Mouse (Mus musculus): ENCODE results near the gene Cd24a. TPM values are rescaled to one million over a fixed set of nuclear protein-coding genes. Genes with fewer than 3 reads are reported as not detected.

Cd24a gene
- total and polyA plus RNA-seq, 3 experiments: 469 to 2,766 (median 2,120) TPM

- TF ChIP-seq NELFE (IDR thresholded peaks at IDR 0.05; ENCODE audit: low read depth, low read length) (no peak), ZNF384 (IDR thresholded peaks at IDR 0.05; ENCODE audit: low read depth, low read length) (0 out of 2 replicates have a peak, but pooled peaks have one; percentile 45), USF2 (conservative IDR thresholded peaks at IDR 0.05; ENCODE audit: low read depth, low read length) (no peak), USF1 (IDR thresholded peaks at IDR 0.05; ENCODE audit: low read depth, low read length) (no peak), KAT2A (IDR thresholded peaks at IDR 0.05; ENCODE audit: insufficient replicate concordance, low read length) (no peak)
- no peaks in the 10 kb centered on the region for H3K36me3 ChIP-seq (replicated peaks in 1 of 2; ENCODE audit: control insufficient read depth in 1 of 2, insufficient read depth in 1 of 2, low read length in 1 of 2)
- in situ Hi-C loops (cut with MboI; ENCODE audit: low pct_ligation_motif_present, low pct_unique_long_range_greater_than_20kb, low sequenced_read_pairs): no loop called here
- H3K4me3 ChIP-seq (replicated peaks in 1 of 3; ENCODE audit: low read depth in 2 of 3, low read length in 2 of 3, poor library complexity in 1 of 3): no peak overlapping the region
- no peaks in the 10 kb centered on the region for H3K27me3 ChIP-seq (replicated peaks)
- no peak for DNase-seq (ENCODE audit: extremely low read depth)
- dilution Hi-C loops (cut with MboI; ENCODE audit: extremely low pct_ligation_motif_present, extremely low pct_unique_long_range_greater_than_20kb, low sequenced_read_pairs): no loop called here
- no peak overlapping the region for H3K4me2 ChIP-seq (ENCODE audit: insufficient read depth, low read depth, poor library complexity, severe bottlenecking)
- H3K27ac ChIP-seq (ENCODE audit: insufficient read depth, low read depth): no peak overlapping the region
- peaks cover 0 to 3% of the 10 kb centered on the region in 2 experiments; a peak in 1 of 4 replicates for H3K4me1 ChIP-seq (ENCODE audit: control insufficient read depth in 1 of 2, insufficient read depth in 2 of 2)
- no peak overlapping the region for H3K9ac ChIP-seq (ENCODE audit: insufficient read depth, low read depth)
- H3K9me3 ChIP-seq (replicated peaks; ENCODE audit: low read length): peaks cover 2% of the 10 kb centered on the region
- no peaks in the 10 kb centered on the region for H3K79me2 ChIP-seq (replicated peaks; ENCODE audit: control insufficient read depth, extremely low read depth, insufficient read depth, poor library complexity, severe bottlenecking)
Measured at GRCm38 (mm10) chr10:43611081-43611480, 33.0 kb downstream of the Cd24a start.

DNA sequence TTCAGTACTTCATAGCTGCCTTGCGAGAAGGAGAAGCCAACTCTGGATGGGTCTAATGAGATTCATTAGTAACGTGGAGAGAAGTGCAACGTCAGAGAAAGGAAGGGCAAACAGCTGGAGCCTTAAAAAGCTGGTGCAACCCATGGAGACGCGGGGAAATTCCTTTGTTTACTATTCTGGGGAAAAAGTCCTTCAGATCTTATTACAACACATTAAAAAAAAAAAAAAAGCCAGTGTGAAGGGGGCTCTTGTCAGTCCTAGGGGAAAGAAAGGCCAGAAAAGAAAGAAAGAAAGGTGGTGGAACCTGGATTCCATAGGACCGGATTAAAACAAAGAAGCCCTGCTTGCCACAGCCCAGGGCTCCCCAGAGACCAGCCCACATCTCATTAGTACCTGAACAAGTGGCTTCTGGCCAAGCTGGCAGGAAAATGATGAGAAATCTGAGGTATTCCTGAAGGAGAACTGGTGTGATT is 41.0 kb downstream of the Cd24a start:
- Histone ChIP-seq H3K79me2 (replicated peaks; ENCODE audit: control insufficient read depth, extremely low read depth, insufficient read depth, poor library complexity, severe bottlenecking) (no peaks in the 10 kb centered on the region), H3K4me2 (ENCODE audit: insufficient read depth, low read depth, poor library complexity, severe bottlenecking) (peak overlapping the region; percentile 15; the same call in 1 of the 2 replicates), H3K27ac (ENCODE audit: insufficient read depth, low read depth) (no peak overlapping the region), H3K36me3 (replicated peaks in 1 of 2; ENCODE audit: control insufficient read depth in 1 of 2, insufficient read depth in 1 of 2, low read length in 1 of 2) (no peaks in the 10 kb centered on the region), H3K9me3 (replicated peaks; ENCODE audit: low read length) (no peaks in the 10 kb centered on the region), H3K9ac (ENCODE audit: insufficient read depth, low read depth) (no peak overlapping the region), H3K4me3 (replicated peaks in 1 of 3; ENCODE audit: low read depth in 2 of 3, low read length in 2 of 3, poor library complexity in 1 of 3) (no peak overlapping the region), H3K27me3 (replicated peaks) (no peaks in the 10 kb centered on the region), H3K4me1 (ENCODE audit: control insufficient read depth in 1 of 2, insufficient read depth in 2 of 2) (peaks cover 0 to 9% of the 10 kb centered on the region in 2 experiments; a peak in 1 of 4 replicates)
- DNase-seq (ENCODE audit: extremely low read depth): no peak
- dilution Hi-C loops (cut with MboI; ENCODE audit: extremely low pct_ligation_motif_present, extremely low pct_unique_long_range_greater_than_20kb, low sequenced_read_pairs): no loop called here
- no peak for TF ChIP-seq MYC (IDR thresholded peaks at IDR 0.05; ENCODE audit: low read depth, low read length)
- in situ Hi-C loops (cut with MboI; ENCODE audit: low pct_ligation_motif_present, low pct_unique_long_range_greater_than_20kb, low sequenced_read_pairs): no loop called here

DNA sequence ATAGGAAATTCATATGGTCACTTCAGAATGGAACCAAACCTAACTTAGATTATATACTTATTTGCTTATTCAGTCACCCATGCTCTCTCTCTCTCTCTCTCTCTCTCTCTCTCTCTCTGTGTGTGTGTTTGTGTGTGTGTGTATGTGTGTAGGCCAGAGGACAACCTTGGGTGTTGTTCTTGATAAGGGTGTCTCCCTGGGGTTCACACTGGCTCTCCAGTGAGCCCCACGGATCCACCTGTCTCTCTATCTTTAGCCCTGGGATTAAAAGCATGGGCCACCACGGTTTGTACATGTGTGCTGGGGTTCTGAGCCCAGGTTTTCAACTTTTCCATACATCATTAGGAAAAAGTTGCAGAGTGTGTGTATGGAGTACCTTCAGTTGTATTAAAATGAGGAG is 41.9 kb downstream of the Cd24a start:
- no peak for DNase-seq (ENCODE audit: extremely low read depth)
- Histone ChIP-seq H3K4me2 (ENCODE audit: insufficient read depth, low read depth, poor library complexity, severe bottlenecking) (no peak overlapping the region), H3K4me1 (ENCODE audit: control insufficient read depth in 1 of 2, insufficient read depth in 2 of 2) (peaks cover 0 to 9% of the 10 kb centered on the region in 2 experiments; a peak in 1 of 4 replicates), H3K4me3 (replicated peaks in 1 of 3; ENCODE audit: low read depth in 2 of 3, low read length in 2 of 3, poor library complexity in 1 of 3) (no peak overlapping the region), H3K27me3 (replicated peaks) (no peaks in the 10 kb centered on the region), H3K27ac (ENCODE audit: insufficient read depth, low read depth) (no peak overlapping the region), H3K79me2 (replicated peaks; ENCODE audit: control insufficient read depth, extremely low read depth, insufficient read depth, poor library complexity, severe bottlenecking) (no peaks in the 10 kb centered on the region), H3K9ac (ENCODE audit: insufficient read depth, low read depth) (no peak overlapping the region), H3K9me3 (replicated peaks; ENCODE audit: low read length) (no peaks in the 10 kb centered on the region), H3K36me3 (replicated peaks in 1 of 2; ENCODE audit: control insufficient read depth in 1 of 2, insufficient read depth in 1 of 2, low read length in 1 of 2) (no peaks in the 10 kb centered on the region)
- TF ChIP-seq ZNF384 (IDR thresholded peaks at IDR 0.05; ENCODE audit: low read depth, low read length) (no peak), TCF12 (IDR thresholded peaks at IDR 0.05; ENCODE audit: low read depth, low read length) (no peak), KAT2A (IDR thresholded peaks at IDR 0.05; ENCODE audit: insufficient replicate concordance, low read length) (no peak), UBTF (IDR thresholded peaks at IDR 0.05; ENCODE audit: low read depth, low read length) (no peak), RAD21 (IDR thresholded peaks at IDR 0.05; ENCODE audit: low read depth, low read length) (no peak), ZKSCAN1 (IDR thresholded peaks at IDR 0.05; ENCODE audit: borderline replicate concordance, low read depth, low read length) (no peak), MAZ (IDR thresholded peaks at IDR 0.05; ENCODE audit: low read depth, low read length) (no peak), MYC (IDR thresholded peaks at IDR 0.05; ENCODE audit: low read depth, low read length) (no peak), ELF1 (IDR thresholded peaks at IDR 0.05; ENCODE audit: low read depth, low read length) (no peak), MAFK (IDR thresholded peaks at IDR 0.05; ENCODE audit: insufficient replicate concordance, low read length) (no peak), USF1 (IDR thresholded peaks at IDR 0.05; ENCODE audit: low read depth, low read length) (no peak), HCFC1 (IDR thresholded peaks at IDR 0.05; ENCODE audit: low read depth, low read length) (no peak), USF2 (conservative IDR thresholded peaks at IDR 0.05; ENCODE audit: low read depth, low read length) (no peak), TBP (conservative IDR thresholded peaks at IDR 0.05; ENCODE audit: low read depth, low read length) (no peak), E2F4 (IDR thresholded peaks at IDR 0.05; ENCODE audit: insufficient replicate concordance, low read depth, low read length) (no peak), RCOR1 (conservative IDR thresholded peaks at IDR 0.05; ENCODE audit: low read depth, low read length) (no peak), ETS1 (conservative IDR thresholded peaks at IDR 0.05; ENCODE audit: low read depth, low read length) (no peak), JUN (IDR thresholded peaks at IDR 0.05; ENCODE audit: insufficient read depth, low read depth, low read length) (no peak), MXI1 (IDR thresholded peaks at IDR 0.05; ENCODE audit: low read depth, low read length) (no peak)
- in situ Hi-C loops (cut with MboI; ENCODE audit: low pct_ligation_motif_present, low pct_unique_long_range_greater_than_20kb, low sequenced_read_pairs) (loop anchor here (5.0 kb wide), 1 partner anchor 33 kb away; no protein-coding TSS in a partner anchor), dilution Hi-C loops (cut with MboI; ENCODE audit: extremely low pct_ligation_motif_present, extremely low pct_unique_long_range_greater_than_20kb, low sequenced_read_pairs) (no loop called here)
